20 mouse cellular contexts compared by ENCODE assay signal in the genomic region with DNA sequence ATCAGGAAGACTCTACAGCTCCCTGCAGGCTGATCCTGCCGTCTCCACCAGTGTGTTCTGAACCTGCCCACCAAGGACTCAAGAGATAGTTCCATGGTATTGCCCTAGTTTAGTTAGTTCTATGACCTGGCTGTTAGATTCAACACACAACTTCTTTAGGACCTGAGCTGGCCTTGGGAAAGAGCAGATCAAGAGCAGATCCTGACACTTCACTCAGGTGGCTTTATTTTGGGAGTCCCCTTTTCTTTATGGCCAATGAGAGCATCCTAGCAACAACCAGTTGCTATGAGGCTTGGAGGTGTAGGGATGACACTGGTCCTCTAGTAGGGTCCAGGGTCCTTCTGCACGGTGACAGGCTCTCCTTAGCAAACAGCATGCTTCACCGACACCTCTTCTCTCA. TPM values are rescaled to one million over a fixed set of nuclear protein-coding genes. Genes with fewer than 3 reads are reported as not detected.
DNase-seq lines count a peak whose midpoint lies in the region; ATAC-seq and TF ChIP-seq lines count a peak whose summit lies in the region.
"Had no signal": no experiment of that assay in that cellular context is flagged by ENCODE, and none has a peak within 500 bp of the region (broad histone marks: within the 10 kb centered on the region; RNA-seq: fewer than 3 reads in every experiment).

No protein-coding gene starts in this region.

- WGBS in hindbrain, embryonic 16.5 days: 73% methylated on average over 3 of the region's 3 CpGs
- WGBS in hindbrain, embryonic 14.5 days: 75% methylated on average over 3 of the region's 3 CpGs

- TF ChIP-seq CTCF in gastrocnemius, adult 2 months (IDR thresholded peaks at IDR 0.05): no peak
- TF ChIP-seq CTCF in testis, adult 2 months (IDR thresholded peaks at IDR 0.05; ENCODE audit: control insufficient read depth, insufficient read depth, insufficient replicate concordance, low read depth, low read length): no peak

- ATAC-seq in hindbrain, embryonic 16.5 days: no peak
- no peak for ATAC-seq in hindbrain, embryonic 14.5 days (ENCODE audit: low FRiP score)
- ATAC-seq: activated CD4-positive, CD25-positive, alpha-beta regulatory T cell, adult 4 months; forebrain, embryonic 15.5 days; intestine, embryonic 16.5 days; Patski had no signal

- H3K27me3 ChIP-seq in hindbrain, embryonic 16.5 days (replicated peaks; ENCODE audit: control insufficient read depth, insufficient read depth, low read length): no peaks in the 10 kb centered on the region
- no peaks in the 10 kb centered on the region for H3K27me3 ChIP-seq in hindbrain, embryonic 14.5 days (ENCODE audit: control insufficient read depth, insufficient read depth, low read length)
- no peaks in the 10 kb centered on the region for H3K27me3 ChIP-seq in testis, adult 2 months (ENCODE audit: control insufficient read depth, insufficient read depth, low read length)
- H3K27me3 ChIP-seq: CH12.LX; embryonic facial prominence, embryonic 13.5 days; forebrain, embryonic 15.5 days; hindbrain, embryonic 13.5 days; Patski had no signal

- peak; percentile 6 for DNase-seq in gastrocnemius, adult 2 months
- no peak for DNase-seq in gastrocnemius, postnatal 10 days
- no peak for DNase-seq in hindbrain, embryonic 14.5 days (ENCODE audit: low spot score)
- no peak for DNase-seq in testis, postnatal 14 days (ENCODE audit: low spot score)
- DNase-seq: adrenal gland, postnatal 14 days; cerebellum, adult 18-20 months; cerebellum, adult 9-11 months; cerebellum, postnatal 36 days; gastrocnemius, postnatal 36 days; heart, adult 18-20 months; heart, postnatal 10 days had no signal

- no peak overlapping the region for H3K4me3 ChIP-seq in gastrocnemius, adult 2 months
- no peak overlapping the region for H3K4me3 ChIP-seq in hindbrain, embryonic 16.5 days (ENCODE audit: low read length)
- no peak overlapping the region for H3K4me3 ChIP-seq in hindbrain, embryonic 14.5 days (replicated peaks; ENCODE audit: low read length)
- peak overlapping the region; percentile 40 for H3K4me3 ChIP-seq in testis, adult 2 months (ENCODE audit: control insufficient read depth, low read depth, low read length)
- H3K4me3 ChIP-seq: embryonic facial prominence, embryonic 13.5 days; forebrain, embryonic 15.5 days; hindbrain, embryonic 13.5 days had no signal

- no peaks in the 10 kb centered on the region; the same call in 1 of the 2 replicates for H3K4me1 ChIP-seq in hindbrain, embryonic 16.5 days (ENCODE audit: control insufficient read depth, insufficient read depth, low read depth, low read length)
- no peaks in the 10 kb centered on the region for H3K4me1 ChIP-seq in hindbrain, embryonic 14.5 days (replicated peaks; ENCODE audit: control insufficient read depth, insufficient read depth, low read length)
- no peaks in the 10 kb centered on the region for H3K4me1 ChIP-seq in testis, adult 2 months (ENCODE audit: control insufficient read depth, insufficient read depth, low read length)
- H3K4me1 ChIP-seq: embryonic facial prominence, embryonic 13.5 days; forebrain, embryonic 15.5 days; hindbrain, embryonic 13.5 days had no signal

- H3K9me3 ChIP-seq in hindbrain, embryonic 16.5 days (ENCODE audit: control insufficient read depth, low read length): no peaks in the 10 kb centered on the region
- H3K9me3 ChIP-seq in hindbrain, embryonic 14.5 days (ENCODE audit: control insufficient read depth, low read length): no peaks in the 10 kb centered on the region
- H3K9me3 ChIP-seq: embryonic facial prominence, embryonic 13.5 days; forebrain, embryonic 15.5 days; hindbrain, embryonic 13.5 days had no signal

- no peak for TF ChIP-seq POLR2A in testis, adult 2 months (IDR thresholded peaks at IDR 0.05; ENCODE audit: control insufficient read depth, low read depth, low read length)

- intact Hi-C loops in gastrocnemius, adult 2 months (cut with DNase I): no loop called here

- peak overlapping the region; percentile 85 for H3K27ac ChIP-seq in gastrocnemius, adult 2 months
- peak overlapping the region; percentile 16; the same call in 1 of the 2 replicates for H3K27ac ChIP-seq in hindbrain, embryonic 16.5 days (ENCODE audit: low read depth, low read length)
- H3K27ac ChIP-seq in hindbrain, embryonic 14.5 days: no peak overlapping the region
- H3K27ac ChIP-seq in testis, adult 2 months (ENCODE audit: control insufficient read depth, insufficient read depth, low read depth, low read length): no peak overlapping the region; the same call in none of the 2 replicates
- H3K27ac ChIP-seq: embryonic facial prominence, embryonic 13.5 days; hindbrain, embryonic 13.5 days had no signal

- H3K4me2 ChIP-seq in hindbrain, embryonic 16.5 days (ENCODE audit: low read length): no peak overlapping the region
- H3K4me2 ChIP-seq in hindbrain, embryonic 14.5 days (replicated peaks): no peak overlapping the region
- H3K4me2 ChIP-seq: embryonic facial prominence, embryonic 13.5 days; forebrain, embryonic 15.5 days; hindbrain, embryonic 13.5 days had no signal

- peaks cover 31% of the 10 kb centered on the region for H3K36me3 ChIP-seq in hindbrain, embryonic 16.5 days (ENCODE audit: control insufficient read depth, insufficient read depth, low read length)
- peaks cover 60% of the 10 kb centered on the region for H3K36me3 ChIP-seq in hindbrain, embryonic 14.5 days (replicated peaks; ENCODE audit: control insufficient read depth, insufficient read depth)
- H3K36me3 ChIP-seq in testis, adult 2 months (ENCODE audit: control insufficient read depth, insufficient read depth, low read length): no peaks in the 10 kb centered on the region

- no peak overlapping the region for H3K9ac ChIP-seq in hindbrain, embryonic 16.5 days (ENCODE audit: low read depth, low read length)
- no peak overlapping the region for H3K9ac ChIP-seq in hindbrain, embryonic 14.5 days
- H3K9ac ChIP-seq: embryonic facial prominence, embryonic 13.5 days; forebrain, embryonic 15.5 days; hindbrain, embryonic 13.5 days had no signal

RNA-seq across cellular contexts. Expression of a gene that starts 34.0 kb away (rescaled TPM):
- 10 to 100 TPM; 24.9 to 25.3 TPM for total RNA-seq in gastrocnemius, adult 2 months (2021)
- 10 to 100 TPM; 43.3 to 64.5 TPM for total RNA-seq in gastrocnemius, postnatal 10 days (2021)
- 41.5 and 54.8 TPM in 2 replicates for polyA plus RNA-seq in hindbrain, embryonic 16.5 days (2015; fragmentation: Nextera tagmentation; extraction: Ambion mirVana)
- 56.3 and 62.8 TPM in 2 replicates for polyA plus RNA-seq in hindbrain, embryonic 14.5 days (2014; fragmentation: Nextera tagmentation; extraction: Ambion mirVana)
- polyA plus RNA-seq in testis, adult 2 months (2012; rRNA removed): 17.7 and 19.4 TPM in 2 replicates

Comparison
In these comparisons a context has a peak if more than half of its experiments do, and no peak if none do; other contexts are left out.
1. H3K27ac ChIP-seq: peak in gastrocnemius, adult 2 months (single experiment) and hindbrain, embryonic 16.5 days (single experiment); none in hindbrain, embryonic 14.5 days (single experiment) and testis, adult 2 months (single experiment).